Mouse (Mus musculus): Measurements from ENCODE around the gene Tcf3.

DNA sequence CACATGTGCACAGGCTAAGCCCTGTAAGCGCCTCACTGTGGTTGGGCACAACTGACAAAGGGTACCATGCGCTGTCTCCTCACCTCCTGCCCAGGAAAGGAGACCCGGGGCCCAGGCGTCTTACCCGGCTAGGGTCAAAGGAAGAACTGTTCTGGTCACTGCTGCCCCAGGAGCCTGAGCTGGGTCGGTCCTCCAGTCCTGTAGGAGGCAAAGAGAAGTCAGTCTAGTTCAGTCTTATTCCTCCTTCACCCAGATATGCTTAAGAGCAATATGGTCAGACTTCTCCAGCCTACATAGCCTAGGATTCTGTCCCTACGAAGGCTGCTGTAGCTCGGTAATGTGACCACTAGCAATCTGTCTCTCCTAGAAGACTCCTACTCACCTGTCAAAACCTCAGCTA is 12.2 kb downstream of the Tcf3 start:
- TF ChIP-seq CTCF (IDR thresholded peaks at IDR 0.05; ENCODE audit: low read depth) (no peak), EP300 (optimal IDR thresholded peaks at IDR 0.05) (no peak)
